7 mouse cellular contexts compared by ENCODE assay signal in the genomic region with DNA sequence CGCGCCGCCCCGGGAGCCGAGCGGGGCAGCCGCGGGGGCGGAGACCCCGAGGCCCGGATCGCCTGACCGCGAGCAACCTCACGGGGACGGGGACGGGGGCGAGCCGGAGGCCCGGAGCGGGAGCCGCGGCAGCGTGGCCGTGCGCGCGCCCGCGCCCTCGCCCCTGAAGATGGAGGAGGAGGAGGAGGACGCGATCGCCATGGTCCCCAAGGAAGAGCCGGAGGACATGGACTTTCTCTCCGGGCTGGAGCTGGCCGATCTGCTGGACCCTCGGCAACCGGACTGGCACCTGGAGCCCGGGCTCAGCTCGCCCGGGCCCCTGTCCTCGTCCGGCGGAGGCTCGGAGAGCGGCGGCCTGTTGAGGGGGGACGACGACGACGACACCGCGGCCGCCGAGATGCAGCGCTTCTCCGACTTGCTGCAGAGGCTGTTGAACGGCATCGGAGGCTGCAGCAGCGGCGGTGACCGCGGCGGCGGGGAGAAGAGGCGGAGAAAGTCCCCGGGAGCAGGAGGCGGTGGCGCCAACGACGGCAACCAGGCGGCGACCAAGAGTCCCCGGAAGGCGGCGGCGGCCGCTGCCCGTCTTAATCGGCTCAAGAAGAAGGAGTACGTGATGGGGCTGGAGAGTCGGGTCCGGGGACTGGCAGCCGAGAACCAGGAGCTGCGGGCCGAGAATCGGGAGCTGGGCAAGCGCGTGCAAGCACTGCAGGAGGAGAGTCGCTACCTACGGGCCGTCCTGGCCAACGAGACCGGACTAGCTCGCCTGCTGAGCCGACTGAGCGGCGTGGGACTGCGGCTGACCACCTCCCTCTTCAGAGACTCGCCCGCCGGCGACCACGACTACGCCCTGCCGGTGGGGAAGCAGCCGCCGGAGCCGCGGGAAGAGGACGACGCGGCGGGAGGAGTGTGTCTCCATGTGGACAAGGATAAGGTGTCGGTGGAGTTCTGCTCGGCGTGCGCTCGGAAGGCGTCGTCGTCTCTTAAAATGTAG. TPM values are rescaled to one million over a fixed set of nuclear protein-coding genes. Genes with fewer than 3 reads are reported as not detected.
DNase-seq lines count a peak whose midpoint lies in the region; ATAC-seq and TF ChIP-seq lines count a peak whose summit lies in the region.

No protein-coding gene starts in this region.

- H3K27me3 ChIP-seq in intestine, embryonic 14.5 days (replicated peaks; ENCODE audit: control insufficient read depth, insufficient read depth, low read length): no peaks in the 10 kb centered on the region
- H3K27me3 ChIP-seq in limb, embryonic 10.5 days (ENCODE audit: low read depth, poor library complexity, severe bottlenecking): no peaks in the 10 kb centered on the region
- no peaks in the 10 kb centered on the region for H3K27me3 ChIP-seq in midbrain, embryonic 11.5 days (ENCODE audit: control insufficient read depth, insufficient read depth, low read length)

- under 1% methylated on average over 112 of the region's 123 CpGs for WGBS in intestine, embryonic 14.5 days
- WGBS in limb, embryonic 10.5 days: under 1% methylated on average over 121 of the region's 123 CpGs
- under 1% methylated on average over 97 of the region's 123 CpGs for WGBS in midbrain, embryonic 11.5 days

- H3K9ac ChIP-seq in intestine, embryonic 14.5 days (ENCODE audit: low read length): peak overlapping the region; percentile 96
- peak overlapping the region; percentile 98 for H3K9ac ChIP-seq in midbrain, embryonic 11.5 days (ENCODE audit: low read length)

- H3K36me3 ChIP-seq in intestine, embryonic 14.5 days (ENCODE audit: control insufficient read depth, insufficient read depth, low read length): peaks cover 18% of the 10 kb centered on the region
- peaks cover 24% of the 10 kb centered on the region for H3K36me3 ChIP-seq in limb, embryonic 10.5 days
- no peaks in the 10 kb centered on the region for H3K36me3 ChIP-seq in midbrain, embryonic 11.5 days (ENCODE audit: control insufficient read depth, insufficient read depth, low read length)

- H3K27ac ChIP-seq in cortical plate, adult 2 months (ENCODE audit: insufficient read depth, low read length): peak overlapping the region; percentile 99
- peak overlapping the region; percentile 99 for H3K27ac ChIP-seq in intestine, embryonic 14.5 days (ENCODE audit: low read depth)
- peak overlapping the region; percentile 100 for H3K27ac ChIP-seq in limb, embryonic 10.5 days
- peak overlapping the region; percentile 97 for H3K27ac ChIP-seq in midbrain, embryonic 11.5 days (ENCODE audit: low read depth, low read length)

- no peaks in the 10 kb centered on the region for H3K9me3 ChIP-seq in intestine, embryonic 14.5 days (ENCODE audit: control insufficient read depth, low read length)
- H3K9me3 ChIP-seq in limb, embryonic 10.5 days (replicated peaks): no peaks in the 10 kb centered on the region
- no peaks in the 10 kb centered on the region for H3K9me3 ChIP-seq in midbrain, embryonic 11.5 days (ENCODE audit: control insufficient read depth, low read length)

- intact Hi-C loops in gastrocnemius, postnatal 14 days (cut with DNase I; ENCODE audit: low total_unique reads): no loop called here

- H3K4me2 ChIP-seq in intestine, embryonic 14.5 days (ENCODE audit: low read length): peak overlapping the region; percentile 98
- H3K4me2 ChIP-seq in midbrain, embryonic 11.5 days: peak overlapping the region; percentile 92

- TF ChIP-seq POLR2A in cortical plate, adult 2 months (IDR thresholded peaks at IDR 0.05; ENCODE audit: extremely low read depth, insufficient read depth, low read length): 0 out of 2 replicates have a peak, but pooled peaks have one; percentile 7

- no peak for TF ChIP-seq CTCF in cortical plate, adult 2 months (IDR thresholded peaks at IDR 0.05; ENCODE audit: extremely low read depth, insufficient read depth, low read length)

- peak; percentile 63 for ATAC-seq in intestine, embryonic 14.5 days (replicated peaks; ENCODE audit: low FRiP score, low TSS enrichment, low read depth)
- ATAC-seq in midbrain, embryonic 11.5 days (ENCODE audit: low FRiP score): peak; percentile 82

- H3K4me1 ChIP-seq in cortical plate, adult 2 months (ENCODE audit: control insufficient read depth, insufficient read depth, low read length): no peaks in the 10 kb centered on the region; the same call in 1 of the 2 replicates
- H3K4me1 ChIP-seq in intestine, embryonic 14.5 days (replicated peaks; ENCODE audit: control insufficient read depth, insufficient read depth, low read length): 0 out of 2 replicates have a peak, but pooled peaks cover 3% of the 10 kb centered on the region
- H3K4me1 ChIP-seq in limb, embryonic 10.5 days: no peaks in the 10 kb centered on the region
- peaks cover 5% of the 10 kb centered on the region for H3K4me1 ChIP-seq in midbrain, embryonic 11.5 days (ENCODE audit: control insufficient read depth, insufficient read depth, low read length)

- peak; percentile 71 for DNase-seq in adrenal gland, adult 18-20 months (ENCODE audit: low spot score in 2 of 2)
- DNase-seq in gastrocnemius, postnatal 14 days: peak; percentile 77
- peak; percentile 87 for DNase-seq in intestine, embryonic 14.5 days (ENCODE audit: low spot score)
- peak; percentile 77 for DNase-seq in limb, embryonic 10.5 days (ENCODE audit: low spot score)
- DNase-seq in midbrain, embryonic 11.5 days (ENCODE audit: low spot score, missing footprints): peak; percentile 97
- DNase-seq in right cerebral cortex, postnatal 36 days (ENCODE audit: low spot score in 2 of 2): peak; percentile 42 to 53

- peak overlapping the region; percentile 98 for H3K4me3 ChIP-seq in cortical plate, adult 2 months (ENCODE audit: insufficient read depth, low read length)
- H3K4me3 ChIP-seq in intestine, embryonic 14.5 days (ENCODE audit: low read depth, low read length): peak overlapping the region; percentile 100
- H3K4me3 ChIP-seq in limb, embryonic 10.5 days: peak overlapping the region; percentile 95
- H3K4me3 ChIP-seq in midbrain, embryonic 11.5 days (ENCODE audit: low read depth, low read length): peak overlapping the region; percentile 98

RNA-seq across cellular contexts. Expression of gene Crebzf, which starts 0.9 kb away (rescaled TPM):
- total RNA-seq in adrenal gland, adult 18-20 months (2021): 10 to 100 TPM; 66.2 to 83.2 TPM
- polyA plus RNA-seq in cortical plate, adult 2 months (2012; rRNA removed): 103 and 120 TPM in 2 replicates
- total RNA-seq in gastrocnemius, postnatal 14 days (2021): 10 to 100 TPM; 15.1 to 15.7 TPM
- 38.2 and 43.7 TPM in 2 replicates for polyA plus RNA-seq in intestine, embryonic 14.5 days (2014; fragmentation: Nextera tagmentation; extraction: Ambion mirVana)
- polyA plus RNA-seq in limb, embryonic 10.5 days (2016; fragmentation: Nextera tagmentation; extraction: Ambion mirVana): 24.8 and 30.9 TPM in 2 replicates
- 49.9 and 52.3 TPM in 2 replicates for polyA plus RNA-seq in midbrain, embryonic 11.5 days (2014; fragmentation: Nextera tagmentation; extraction: Ambion mirVana)

RNA-seq across cellular contexts. Expression of gene Tmem126a, which starts 13.6 kb away (rescaled TPM):
- 10 to 100 TPM; 54.5 to 72.1 TPM for total RNA-seq in adrenal gland, adult 18-20 months (2021)
- polyA plus RNA-seq in cortical plate, adult 2 months (2012; rRNA removed): 39.7 and 42.8 TPM in 2 replicates
- total RNA-seq in gastrocnemius, postnatal 14 days (2021): 10 to 100 TPM; 79.6 to 81.3 TPM
- polyA plus RNA-seq in intestine, embryonic 14.5 days (2014; fragmentation: Nextera tagmentation; extraction: Ambion mirVana): 118 and 124 TPM in 2 replicates
- 129 and 140 TPM in 2 replicates for polyA plus RNA-seq in limb, embryonic 10.5 days (2016; fragmentation: Nextera tagmentation; extraction: Ambion mirVana)
- polyA plus RNA-seq in midbrain, embryonic 11.5 days (2014; fragmentation: Nextera tagmentation; extraction: Ambion mirVana): 116 and 123 TPM in 2 replicates

RNA-seq across cellular contexts. Expression of gene Ccdc89, which starts 17.0 kb away (rescaled TPM):
- total RNA-seq in adrenal gland, adult 18-20 months (2021): under 1 TPM; 0.13 to 0.33 TPM
- 0.81 and 0.93 TPM in 2 replicates for polyA plus RNA-seq in cortical plate, adult 2 months (2012; rRNA removed)
- total RNA-seq in gastrocnemius, postnatal 14 days (2021): under 1 TPM in 1 of 2 experiments, not detected in 1; 0.13 TPM
- 1.3 and 1.6 TPM in 2 replicates for polyA plus RNA-seq in intestine, embryonic 14.5 days (2014; fragmentation: Nextera tagmentation; extraction: Ambion mirVana)
- 2.2 and 2.4 TPM in 2 replicates for polyA plus RNA-seq in limb, embryonic 10.5 days (2016; fragmentation: Nextera tagmentation; extraction: Ambion mirVana)
- 3.6 and 3.9 TPM in 2 replicates for polyA plus RNA-seq in midbrain, embryonic 11.5 days (2014; fragmentation: Nextera tagmentation; extraction: Ambion mirVana)

RNA-seq across cellular contexts. Expression of gene Tmem126b, which starts 32.4 kb away (rescaled TPM):
- total RNA-seq in adrenal gland, adult 18-20 months (2021): 10 to 100 TPM; 19.3 to 21.7 TPM
- 24.9 and 26.4 TPM in 2 replicates for polyA plus RNA-seq in cortical plate, adult 2 months (2012; rRNA removed)
- 10 to 100 TPM; 12.6 to 13.7 TPM for total RNA-seq in gastrocnemius, postnatal 14 days (2021)
- polyA plus RNA-seq in intestine, embryonic 14.5 days (2014; fragmentation: Nextera tagmentation; extraction: Ambion mirVana): 29.1 and 34.4 TPM in 2 replicates
- 30.5 and 35.9 TPM in 2 replicates for polyA plus RNA-seq in limb, embryonic 10.5 days (2016; fragmentation: Nextera tagmentation; extraction: Ambion mirVana)
- 46.9 and 48.2 TPM in 2 replicates for polyA plus RNA-seq in midbrain, embryonic 11.5 days (2014; fragmentation: Nextera tagmentation; extraction: Ambion mirVana)

RNA-seq across cellular contexts. Expression of gene Dlg2, which starts 33.1 kb away (rescaled TPM):
- total RNA-seq in adrenal gland, adult 18-20 months (2021): 100 to 1,000 TPM in 1 of 2 experiments, 10 to 100 TPM in 1; 61.2 to 113 TPM
- 137 and 139 TPM in 2 replicates for polyA plus RNA-seq in cortical plate, adult 2 months (2012; rRNA removed)
- total RNA-seq in gastrocnemius, postnatal 14 days (2021): under 1 TPM; 0.51 to 0.69 TPM
- polyA plus RNA-seq in intestine, embryonic 14.5 days (2014; fragmentation: Nextera tagmentation; extraction: Ambion mirVana): 6.3 and 9.1 TPM in 2 replicates
- polyA plus RNA-seq in limb, embryonic 10.5 days (2016; fragmentation: Nextera tagmentation; extraction: Ambion mirVana): 0.53 and 1.2 TPM in 2 replicates
- 1.8 and 2.5 TPM in 2 replicates for polyA plus RNA-seq in midbrain, embryonic 11.5 days (2014; fragmentation: Nextera tagmentation; extraction: Ambion mirVana)

Comparison
In these comparisons a context has a peak if more than half of its experiments do, and no peak if none do; other contexts are left out.
1. Peak in every context shown above with its lines: DNase-seq, ATAC-seq, H3K4me3 ChIP-seq and H3K27ac ChIP-seq.